Mouse (Mus musculus) brain, embryonic 14.5 days (tissue): ENCODE results near the gene Zfp420. TPM values are rescaled to one million over a fixed set of nuclear protein-coding genes. Genes with fewer than 3 reads are reported as not detected.
A peak's percentile ranks its signal among the peaks of the same experiment; 100 is the strongest.

ENCODE experiments used
- DNase-seq: peaks from one replicate; pipeline ENCODE4 v3.0.0-alpha.2; 2011; ENCODE audit warnings: low read depth
- CTCF ChIP-seq: fragments of 200-500 bp; IDR thresholded peaks from 2 replicates; pipeline ENCODE4 v1.5.1; 2012; ENCODE audit warnings: inconsistent platforms, mild to moderate bottlenecking, moderate library complexity, borderline replicate concordance; ENCODE audit not compliant: insufficient read depth, insufficient read length; ENCODE audit errors: extremely low read depth
- POLR2A ChIP-seq: fragments of 200-500 bp; IDR thresholded peaks from 2 replicates; pipeline ENCODE4 v1.6.1; 2012; ENCODE audit warnings: mild to moderate bottlenecking, inconsistent platforms, borderline replicate concordance; ENCODE audit not compliant: poor library complexity, insufficient read depth, insufficient read length, severe bottlenecking; ENCODE audit errors: extremely low read depth
- polyA plus RNA-seq: library from polyadenylated mRNA; depleted of rRNA; stranded (reverse); fragments of >200 nt; gene quantifications from 2 replicates; pipeline ENCODE4 v1.2.3, GENCODE M21; 2012; rRNA removed

The Zfp420 gene
- polyA plus RNA-seq, 1 experiment: 17.3 TPM

- DNase-seq: peak; percentile 99
- no peak for TF ChIP-seq CTCF
Observed at GRCm38 (mm10) chr7:29905966-29906681, 46.3 kb downstream of the Zfp420 start, which contains the start of gene Zfp27. TSS of gene Zfp27 (minus strand) at chr7:29906572.

GRCm38 (mm10) chr7:29906682-29907058 lies 46.9 kb downstream of the Zfp420 start:
- no peak for TF ChIP-seq CTCF
- TF ChIP-seq POLR2A: no peak
- DNase-seq: no peak

GRCm38 (mm10) chr7:29907206-29907605 lies 47.4 kb downstream of the Zfp420 start:
- DNase-seq: no peak
- TF ChIP-seq POLR2A (no peak), CTCF (no peak)

GRCm38 (mm10) chr7:29908130-29908950 lies 48.6 kb downstream of the Zfp420 start, which contains the start of gene Zfp383:
TSS of gene Zfp383 (plus strand) at chr7:29908223.
- TF ChIP-seq CTCF (no peak), POLR2A (peak; percentile 48; the same call in 1 of the 2 replicates)
- peak; percentile 97 for DNase-seq

- TF ChIP-seq POLR2A (no peak), CTCF (no peak)
- DNase-seq: peak; percentile 27
Observed at GRCm38 (mm10) chr7:29910252-29910651, 50.5 kb downstream of the Zfp420 start.

GRCm38 (mm10) chr7:29912172-29912571 lies 52.4 kb downstream of the Zfp420 start:
- no peak for TF ChIP-seq CTCF
- no peak for DNase-seq

- TF ChIP-seq CTCF (no peak), POLR2A (no peak)
- DNase-seq: no peak
Observed at GRCm38 (mm10) chr7:29917371-29918061, 57.7 kb downstream of the Zfp420 start.

GRCm38 (mm10) chr7:29918062-29918453 lies 58.3 kb downstream of the Zfp420 start:
- no peak for TF ChIP-seq CTCF
- no peak for TF ChIP-seq POLR2A

GRCm38 (mm10) chr7:29921439-29922093 lies 61.8 kb downstream of the Zfp420 start:
- no peak for DNase-seq
- TF ChIP-seq CTCF (no peak), POLR2A (no peak)

More at GRCm38 (mm10) chr7:29918062-29918453, 58.3 kb downstream of the Zfp420 start:
- no peak for DNase-seq

GRCm38 (mm10) chr7:29922780-29923179 lies 63.0 kb downstream of the Zfp420 start:
- no peak for DNase-seq
- no peak for TF ChIP-seq CTCF
- TF ChIP-seq POLR2A: no peak

Other genes starting within 250 kb of the Zfp420 start
- gene Catsperg2, start 132.9 kb upstream of the Zfp420 start, polyA plus RNA-seq: 1.3 TPM in 2 replicates
- 14.5 and 16.6 TPM in 2 replicates for gene Zfp84, start 91.4 kb upstream of the Zfp420 start, polyA plus RNA-seq
- gene Zfp30, start 76.0 kb upstream of the Zfp420 start, polyA plus RNA-seq: 11.9 and 12.9 TPM in 2 replicates
- gene Zfp790, start 43.9 kb upstream of the Zfp420 start, polyA plus RNA-seq: 12.2 and 14.8 TPM in 2 replicates
- 7.4 and 9.1 TPM in 2 replicates for gene Zfp940, start 6.3 kb upstream of the Zfp420 start, polyA plus RNA-seq
- 12.2 and 13.9 TPM in 2 replicates for gene Zfp27, start 46.6 kb downstream of the Zfp420 start, polyA plus RNA-seq
- gene Zfp383, start 48.2 kb downstream of the Zfp420 start, polyA plus RNA-seq: 17.5 and 18.2 TPM in 2 replicates
- gene Zfp74, start 94.1 kb downstream of the Zfp420 start, polyA plus RNA-seq: 11.0 and 14.3 TPM in 2 replicates
- gene Zfp568, start 124.0 kb downstream of the Zfp420 start, polyA plus RNA-seq: 6.4 and 7.2 TPM in 2 replicates
- 12.6 and 13.0 TPM in 2 replicates for gene Zfp14, start 191.4 kb downstream of the Zfp420 start, polyA plus RNA-seq
- 3.2 and 4.9 TPM in 2 replicates for gene Zfp82, start 212.9 kb downstream of the Zfp420 start, polyA plus RNA-seq
- 0.38 and 1.1 TPM in 2 replicates for gene Gm26920, start 230.4 kb downstream of the Zfp420 start, polyA plus RNA-seq
- gene Zfp566, start 230.5 kb downstream of the Zfp420 start, polyA plus RNA-seq: 9.2 and 10.5 TPM in 2 replicates
- gene Zfp260, start 234.8 kb downstream of the Zfp420 start, polyA plus RNA-seq: 44.0 and 50.7 TPM in 2 replicates